Mouse (Mus musculus): ENCODE measurements at regions not wholly inside any gene's neighbourhood (a gene's known extent, or its start where the extent isn't known, plus 50 kb on each side); places are given as distances from the start of the nearest gene placed in this dataset.

DNA sequence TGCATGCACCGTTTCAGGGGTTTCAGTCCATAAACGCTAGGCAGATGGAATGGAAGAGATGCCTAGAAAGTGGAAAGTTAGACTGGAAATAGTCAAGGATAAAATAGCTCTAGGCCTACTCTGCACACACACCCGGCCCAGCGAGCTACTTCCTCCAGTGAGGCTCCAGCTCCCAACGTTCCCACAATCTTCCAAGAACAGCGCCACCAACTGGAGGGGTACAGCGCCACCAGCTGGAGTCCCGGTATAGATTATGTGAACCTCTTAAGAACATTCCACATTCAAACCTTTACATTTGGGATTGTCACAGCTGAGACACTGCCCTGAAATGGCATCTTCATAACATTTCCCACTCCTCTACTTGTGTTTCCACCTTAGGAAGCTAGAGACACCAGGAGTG is 86.3 kb upstream of the Castor2 start:
- TF ChIP-seq CTCF (conservative IDR thresholded peaks at IDR 0.05; ENCODE audit: insufficient read depth, insufficient read length, low read depth, low read length): no peak
- no peak for TF ChIP-seq POLR2A (IDR thresholded peaks at IDR 0.05; ENCODE audit: low read depth, low read length)
